Mouse (Mus musculus) limb, embryonic 10.5 days (tissue): Measurements from ENCODE around the gene Pde6b. TPM values are rescaled to one million over a fixed set of nuclear protein-coding genes. Genes with fewer than 3 reads are reported as not detected.

ENCODE experiments used
- polyA plus RNA-seq: library from polyadenylated mRNA; unstranded; fragments of >200 nt; fragmentation: Nextera tagmentation; extraction: Ambion mirVana; gene quantifications from 2 replicates; pipeline ENCODE4 v1.2.1, GENCODE M21; 2016

Pde6b gene
- polyA plus RNA-seq, 1 experiment from 2014 or later: 0.11 TPM

Other genes with a start within 250 kb of the Pde6b start
- gene Dr1, start 119.5 kb upstream of the Pde6b start, polyA plus RNA-seq: 43.4 and 46.4 TPM in 2 replicates
- 6.1 TPM in 2 replicates for gene Pigg, start 75.8 kb upstream of the Pde6b start, polyA plus RNA-seq
- gene Gm42517, start 20.5 kb upstream of the Pde6b start, polyA plus RNA-seq: not detected in 2 replicates
- 385 and 399 TPM in 2 replicates for gene Atp5k, start 46.1 kb downstream of the Pde6b start, polyA plus RNA-seq
- 0.09 and 0.20 TPM in 2 replicates for gene Mfsd7a, start 60.5 kb downstream of the Pde6b start, polyA plus RNA-seq
- 24.1 and 27.1 TPM in 2 replicates for gene Pcgf3, start 72.8 kb downstream of the Pde6b start, polyA plus RNA-seq
- gene Cplx1, start 161.6 kb downstream of the Pde6b start, polyA plus RNA-seq: 0.14 and 0.30 TPM in 2 replicates
- gene Gak, start 241.4 kb downstream of the Pde6b start, polyA plus RNA-seq: 56.1 and 62.0 TPM in 2 replicates
- gene Tmem175, start 241.4 kb downstream of the Pde6b start, polyA plus RNA-seq: 12.3 and 15.7 TPM in 2 replicates